Mouse (Mus musculus) neural tube, embryonic 15.5 days (tissue): ENCODE data around the gene Cadm1. TPM values are rescaled to one million over a fixed set of nuclear protein-coding genes. Genes with fewer than 3 reads are reported as not detected.

ENCODE experiments used
- ATAC-seq: fragments of 200-750 bp; cut with Nextera tagmentation; 2 replicates; pipeline ENCODE4 v1.8.0; 2017; ENCODE audit warnings: mild to moderate bottlenecking, moderate TSS enrichment, moderate library complexity; ENCODE audit not compliant: low FRiP score
- H3K27ac ChIP-seq: fragments of 300-500 bp; sonication (generic); replicated peaks from 2 replicates; pipeline ENCODE4 v1.5.1; 2015; ENCODE audit warnings: mild to moderate bottlenecking, inconsistent platforms
- H3K27me3 ChIP-seq: fragments of 300-500 bp; sonication (generic); replicated peaks from 2 replicates; pipeline ENCODE4 v1.6.1; 2015; ENCODE audit warnings: inconsistent platforms
- H3K36me3 ChIP-seq: fragments of 300-500 bp; sonication (generic); 2 replicates; pipeline ENCODE4 v1.6.1; 2015; ENCODE audit warnings: inconsistent platforms
- H3K4me1 ChIP-seq: fragments of 300-500 bp; sonication (generic); 2 replicates; pipeline ENCODE4 v1.6.1; 2015; ENCODE audit warnings: inconsistent platforms
- H3K4me2 ChIP-seq: fragments of 300-500 bp; sonication (generic); 2 replicates; pipeline ENCODE4 v1.6.1; 2015; ENCODE audit warnings: inconsistent platforms, mild to moderate bottlenecking, moderate library complexity
- H3K4me3 ChIP-seq: fragments of 300-500 bp; sonication (generic); replicated peaks from 2 replicates; pipeline ENCODE4 v1.5.1; 2015; ENCODE audit warnings: mild to moderate bottlenecking, inconsistent platforms
- H3K9ac ChIP-seq: fragments of 300-500 bp; sonication (generic); replicated peaks from 2 replicates; pipeline ENCODE4 v1.6.1; 2015; ENCODE audit warnings: mild to moderate bottlenecking, inconsistent platforms
- H3K9me3 ChIP-seq: fragments of 300-500 bp; sonication (generic); replicated peaks from 2 replicates; pipeline ENCODE4 v1.6.1; 2016; ENCODE audit warnings: inconsistent platforms
- WGBS: fragments of 180-500 bp; shearing (Covaris S2); methylation state at CpG from one replicate; pipeline ENCODE4 v1.1.7; 2015; ENCODE audit warnings: mixed read lengths; 5-methylcytosine and 5-hydroxymethylcytosine counted together
- polyA plus RNA-seq: library from polyadenylated mRNA; unstranded; fragments of >200 nt; fragmentation: Nextera tagmentation; extraction: Ambion mirVana; gene quantifications from 2 replicates; pipeline ENCODE4 v1.2.1, GENCODE M21; 2015

Gene Cadm1
- polyA plus RNA-seq, 1 experiment from 2014 or later = 157 TPM

- Histone ChIP-seq H3K9ac (no peak overlapping the region), H3K27ac (peak overlapping the region; percentile 65)
- 30% methylated on average over 5 of the region's 5 CpGs for WGBS
Measured at GRCm38 (mm10) chr9:47728852-47729251, 198.9 kb downstream of the Cadm1 start.

DNA sequence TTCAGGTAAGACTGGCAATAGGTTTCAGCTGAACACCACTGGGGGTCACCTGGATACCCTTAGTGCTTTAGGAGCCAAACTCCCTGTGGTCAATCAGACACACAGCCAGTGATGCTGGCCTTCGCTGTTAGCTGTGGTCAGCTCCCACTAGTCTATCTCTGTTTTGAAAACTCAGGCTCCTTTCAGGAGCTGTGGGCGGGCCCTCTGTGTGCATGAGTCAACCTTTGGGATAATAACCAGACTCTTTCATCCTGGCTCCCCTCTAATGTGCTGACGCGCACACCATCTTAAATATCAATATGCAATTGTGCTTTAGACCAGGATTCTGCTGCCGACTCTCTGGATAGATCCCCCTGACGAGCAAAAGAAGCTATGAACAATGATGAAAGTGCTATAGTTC, 200.3 kb downstream of the Cadm1 start:
- no peaks in the 10 kb centered on the region for H3K36me3 ChIP-seq
- H3K9ac ChIP-seq = no peak overlapping the region
- no peak overlapping the region for H3K4me2 ChIP-seq
- H3K27me3 ChIP-seq = no peaks in the 10 kb centered on the region
- no peak overlapping the region for H3K27ac ChIP-seq
- ATAC-seq = no peak
- no peak overlapping the region for H3K4me3 ChIP-seq
- peaks cover 29% of the 10 kb centered on the region for H3K4me1 ChIP-seq
- H3K9me3 ChIP-seq = no peaks in the 10 kb centered on the region
- WGBS = 83% methylated on average over 6 of the region's 6 CpGs

More at GRCm38 (mm10) chr9:47728852-47729251, 198.9 kb downstream of the Cadm1 start:
- Histone ChIP-seq H3K4me3 (no peak overlapping the region), H3K36me3 (no peaks in the 10 kb centered on the region), H3K4me2 (peak overlapping the region; percentile 6; the same call in 1 of the 2 replicates), H3K4me1 (peaks cover 24% of the 10 kb centered on the region), H3K27me3 (no peaks in the 10 kb centered on the region), H3K9me3 (no peaks in the 10 kb centered on the region)
- 0 out of 2 replicates have a peak, but pooled peaks have one; percentile 31 for ATAC-seq

- no peaks in the 10 kb centered on the region for H3K9me3 ChIP-seq
- no peaks in the 10 kb centered on the region for H3K27me3 ChIP-seq
- H3K9ac ChIP-seq = no peak overlapping the region
- WGBS = 65% methylated on average over 13 of the region's 13 CpGs
- no peak overlapping the region for H3K4me2 ChIP-seq
- peaks cover 24% of the 10 kb centered on the region for H3K4me1 ChIP-seq
- no peak overlapping the region for H3K27ac ChIP-seq
- H3K4me3 ChIP-seq = no peak overlapping the region
- H3K36me3 ChIP-seq = no peaks in the 10 kb centered on the region
- ATAC-seq = no peak
Measured at GRCm38 (mm10) chr9:47733780-47734451, 203.9 kb downstream of the Cadm1 start.

- 80% methylated on average over 5 of the region's 5 CpGs for WGBS
- Histone ChIP-seq H3K9me3 (no peaks in the 10 kb centered on the region), H3K9ac (no peak overlapping the region), H3K4me3 (no peak overlapping the region), H3K4me1 (peaks cover 29% of the 10 kb centered on the region), H3K36me3 (no peaks in the 10 kb centered on the region), H3K4me2 (no peak overlapping the region), H3K27me3 (no peaks in the 10 kb centered on the region), H3K27ac (no peak overlapping the region)
- ATAC-seq = no peak
Measured at GRCm38 (mm10) chr9:47734905-47735304, 204.9 kb downstream of the Cadm1 start.

- Histone ChIP-seq H3K36me3 (no peaks in the 10 kb centered on the region), H3K27ac (no peak overlapping the region), H3K9ac (no peak overlapping the region), H3K4me2 (no peak overlapping the region), H3K4me1 (peaks cover 33% of the 10 kb centered on the region), H3K9me3 (no peaks in the 10 kb centered on the region), H3K27me3 (no peaks in the 10 kb centered on the region), H3K4me3 (no peak overlapping the region)
- WGBS = 40% methylated on average over 4 of the region's 4 CpGs
- no peak for ATAC-seq
Measured at GRCm38 (mm10) chr9:47738799-47739198, 208.8 kb downstream of the Cadm1 start.

- Histone ChIP-seq H3K4me3 (no peak overlapping the region), H3K9ac (no peak overlapping the region), H3K4me1 (peaks cover 28% of the 10 kb centered on the region), H3K27ac (no peak overlapping the region; the same call in 1 of the 2 replicates), H3K27me3 (no peaks in the 10 kb centered on the region), H3K9me3 (no peaks in the 10 kb centered on the region), H3K36me3 (no peaks in the 10 kb centered on the region), H3K4me2 (no peak overlapping the region)
- peak; percentile 47; the same call in 1 of the 2 replicates for ATAC-seq
- WGBS = 12% methylated on average over 7 of the region's 7 CpGs
Measured at GRCm38 (mm10) chr9:47739276-47739675, 209.3 kb downstream of the Cadm1 start.

- Histone ChIP-seq H3K4me1 (peaks cover 28% of the 10 kb centered on the region), H3K27ac (no peak overlapping the region), H3K36me3 (no peaks in the 10 kb centered on the region), H3K9ac (no peak overlapping the region), H3K4me3 (no peak overlapping the region), H3K27me3 (no peaks in the 10 kb centered on the region), H3K9me3 (no peaks in the 10 kb centered on the region), H3K4me2 (no peak overlapping the region)
- ATAC-seq = no peak
- 90% methylated on average over 3 of the region's 3 CpGs for WGBS
Measured at GRCm38 (mm10) chr9:47741751-47742150, 211.8 kb downstream of the Cadm1 start.

GRCm38 (mm10) chr9:47744916-47745315, 214.9 kb downstream of the Cadm1 start:
- Histone ChIP-seq H3K9me3 (no peaks in the 10 kb centered on the region), H3K9ac (no peak overlapping the region), H3K4me1 (peaks cover 7% of the 10 kb centered on the region), H3K27ac (no peak overlapping the region), H3K4me2 (no peak overlapping the region), H3K27me3 (no peaks in the 10 kb centered on the region), H3K4me3 (no peak overlapping the region), H3K36me3 (no peaks in the 10 kb centered on the region)
- 52% methylated on average over 3 of the region's 3 CpGs for WGBS
- ATAC-seq = no peak

GRCm38 (mm10) chr9:47745716-47746115, 215.7 kb downstream of the Cadm1 start:
- Histone ChIP-seq H3K27ac (no peak overlapping the region), H3K4me2 (no peak overlapping the region), H3K9ac (no peak overlapping the region), H3K27me3 (no peaks in the 10 kb centered on the region), H3K36me3 (no peaks in the 10 kb centered on the region), H3K4me3 (no peak overlapping the region), H3K4me1 (peaks cover 4% of the 10 kb centered on the region; the same call in 1 of the 2 replicates), H3K9me3 (no peaks in the 10 kb centered on the region)
- no peak for ATAC-seq
- 79% methylated on average over 7 of the region's 7 CpGs for WGBS

DNA sequence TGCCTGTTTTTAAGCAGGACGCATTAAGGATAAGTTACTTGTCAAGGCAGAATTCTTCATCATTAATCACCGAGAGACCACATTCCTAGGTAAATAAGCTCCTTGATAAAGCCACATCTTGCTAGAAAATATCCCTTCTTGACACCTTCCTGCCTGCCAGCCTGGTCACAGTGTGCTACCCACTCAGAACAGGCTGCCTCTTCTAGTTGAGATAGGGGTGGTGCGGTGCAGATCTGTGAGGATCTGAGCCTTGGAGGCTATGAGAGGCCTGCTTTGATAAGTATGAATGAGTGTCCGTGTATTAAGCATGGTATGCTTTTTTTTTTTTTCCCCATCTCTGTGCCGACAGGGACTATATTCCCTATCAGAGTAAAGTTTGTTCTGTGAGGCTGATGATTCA, 219.2 kb downstream of the Cadm1 start:
- H3K4me1 ChIP-seq = peaks cover 19% of the 10 kb centered on the region
- no peak overlapping the region for H3K4me2 ChIP-seq
- H3K27ac ChIP-seq = no peak overlapping the region
- no peaks in the 10 kb centered on the region for H3K36me3 ChIP-seq
- no peak overlapping the region for H3K4me3 ChIP-seq
- no peak overlapping the region for H3K9ac ChIP-seq
- H3K27me3 ChIP-seq = no peaks in the 10 kb centered on the region
- WGBS = 84% methylated on average over 5 of the region's 5 CpGs
- no peaks in the 10 kb centered on the region for H3K9me3 ChIP-seq
- no peak for ATAC-seq

- no peaks in the 10 kb centered on the region for H3K27me3 ChIP-seq
- peaks cover 34% of the 10 kb centered on the region for H3K4me1 ChIP-seq
- ATAC-seq = no peak
- no peak overlapping the region for H3K27ac ChIP-seq
- H3K9me3 ChIP-seq = no peaks in the 10 kb centered on the region
- H3K4me3 ChIP-seq = no peak overlapping the region
- H3K36me3 ChIP-seq = no peaks in the 10 kb centered on the region
- 26% methylated on average over 5 of the region's 5 CpGs for WGBS
- peak overlapping the region; percentile 3; the same call in 1 of the 2 replicates for H3K4me2 ChIP-seq
- H3K9ac ChIP-seq = no peak overlapping the region
Measured at GRCm38 (mm10) chr9:47752516-47752915, 222.5 kb downstream of the Cadm1 start.

DNA sequence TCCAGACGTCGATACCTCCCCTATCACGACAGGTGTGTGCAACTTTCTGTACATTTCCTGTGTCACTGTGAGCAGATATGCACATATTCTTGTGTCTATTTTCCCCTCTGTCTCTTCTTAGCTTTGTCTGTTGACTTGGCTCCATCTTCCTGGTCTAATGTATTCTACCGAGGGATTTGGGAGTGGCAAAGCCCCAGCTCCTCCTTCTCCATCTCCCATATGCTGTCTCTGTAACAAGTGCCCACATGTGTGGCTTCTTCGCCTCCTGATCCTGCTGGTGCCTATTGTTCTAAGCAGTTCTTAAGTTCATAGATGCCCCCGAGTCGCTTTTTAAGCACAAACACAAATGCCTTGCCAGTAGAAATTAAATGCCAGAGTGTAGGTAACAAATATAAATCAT, 223.2 kb downstream of the Cadm1 start:
- no peak overlapping the region for H3K4me2 ChIP-seq
- no peak overlapping the region for H3K9ac ChIP-seq
- WGBS = 65% methylated on average over 7 of the region's 7 CpGs
- no peaks in the 10 kb centered on the region for H3K9me3 ChIP-seq
- ATAC-seq = no peak
- no peaks in the 10 kb centered on the region for H3K36me3 ChIP-seq
- peaks cover 34% of the 10 kb centered on the region for H3K4me1 ChIP-seq
- H3K4me3 ChIP-seq = no peak overlapping the region
- H3K27me3 ChIP-seq = no peaks in the 10 kb centered on the region
- no peak overlapping the region for H3K27ac ChIP-seq
